Mouse (Mus musculus): ENCODE data around the gene Cyth3.

GRCm38 (mm10) chr5:143613265-143613664 lies 9.0 kb upstream of the Cyth3 start:
- no peak for TF ChIP-seq CTCF (conservative IDR thresholded peaks at IDR 0.05; ENCODE audit: low read length)
- TF ChIP-seq POU5F1 (IDR thresholded peaks at IDR 0.05; ENCODE audit: borderline replicate concordance, low read length): no peak
- TF ChIP-seq NANOG (IDR thresholded peaks at IDR 0.05; ENCODE audit: borderline replicate concordance, low read length): no peak

Measured in E14TG2a.4 (cell line).